Mouse (Mus musculus): ENCODE measurements around the gene Ptprn2.

GRCm38 (mm10) chr12:117095941-117096340, 610.4 kb downstream of the Ptprn2 start:
- TF ChIP-seq TCF12 (IDR thresholded peaks at IDR 0.05; ENCODE audit: insufficient read depth, poor library complexity, severe bottlenecking) (no peak), POLR2A (IDR thresholded peaks at IDR 0.05; ENCODE audit: insufficient read length, low read depth) (no peak), SRF (IDR thresholded peaks at IDR 0.05; ENCODE audit: control insufficient read depth, insufficient read length, low read depth) (no peak), E2F4 (IDR thresholded peaks at IDR 0.05; ENCODE audit: insufficient read depth) (no peak), REST (IDR thresholded peaks at IDR 0.05; ENCODE audit: insufficient read depth, insufficient read length) (no peak), MYOG (IDR thresholded peaks at IDR 0.05; ENCODE audit: control insufficient read depth in 1 of 3, insufficient read depth in 1 of 3, insufficient read length in 2 of 3, low read depth in 2 of 3) (no peak), POLR2AphosphoS2 (IDR thresholded peaks at IDR 0.05; ENCODE audit: insufficient read length, low read depth) (no peak), USF1 (IDR thresholded peaks at IDR 0.05; ENCODE audit: low read depth) (no peak), MAX (IDR thresholded peaks at IDR 0.05; ENCODE audit: low read depth) (no peak), CEBPB (IDR thresholded peaks at IDR 0.05; ENCODE audit: insufficient read depth, poor library complexity, severe bottlenecking) (no peak)
